Mouse (Mus musculus) MEL (cell line): ENCODE measurements around the gene Cdkal1.

Experiments
- CTCF ChIP-seq, 3 experiments: IDR thresholded peaks in 2 of 3; conservative IDR thresholded peaks in 1 of 3; 2 replicates each; pipeline ENCODE4 v1.5.1; 2011 to 2012; ENCODE audit warnings: low read length in 3 of 3, low read depth in 2 of 3, mild to moderate bottlenecking in 2 of 3, improper control_type of control experiment in 1 of 3, inconsistent platforms in 1 of 3, mixed read lengths in 1 of 3, moderate library complexity in 1 of 3; ENCODE audit not compliant: control insufficient read depth in 1 of 3, insufficient read depth in 1 of 3, poor library complexity in 1 of 3, severe bottlenecking in 1 of 3
- E2F4 ChIP-seq: IDR thresholded peaks from 2 replicates; pipeline ENCODE4 v1.6.1; 2011; ENCODE audit warnings: low read depth, low read length, improper control_type of control experiment, borderline replicate concordance
- HCFC1 ChIP-seq: IDR thresholded peaks from 2 replicates; pipeline ENCODE4 v1.6.1; 2012; ENCODE audit warnings: low read depth, mild to moderate bottlenecking, inconsistent platforms, low read length, improper control_type of control experiment, moderate library complexity
- JUND ChIP-seq: IDR thresholded peaks from 2 replicates; pipeline ENCODE4 v1.6.1; 2011; ENCODE audit warnings: low read depth, mild to moderate bottlenecking, improper control_type of control experiment, low read length
- MAZ ChIP-seq: IDR thresholded peaks from 2 replicates; pipeline ENCODE4 v1.6.1; 2012; ENCODE audit warnings: low read depth, mild to moderate bottlenecking, inconsistent platforms, low read length, improper control_type of control experiment
- POLR2A ChIP-seq, 2 experiments: IDR thresholded peaks; 2 replicates each; pipeline ENCODE4 v1.6.1; 2011 to 2012; ENCODE audit warnings: low read length in 2 of 2, mild to moderate bottlenecking in 2 of 2, control low read depth in 1 of 2, improper control_type of control experiment in 1 of 2, low read depth in 1 of 2, moderate library complexity in 1 of 2; ENCODE audit not compliant: control insufficient read depth in 1 of 2, insufficient read depth in 1 of 2, poor library complexity in 1 of 2
- RCOR1 ChIP-seq: IDR thresholded peaks from 2 replicates; pipeline ENCODE4 v1.6.1; 2012; ENCODE audit warnings: low read depth, mild to moderate bottlenecking, inconsistent platforms, low read length, improper control_type of control experiment
- SMC3 ChIP-seq: IDR thresholded peaks from 2 replicates; pipeline ENCODE4 v1.6.1; 2011; ENCODE audit warnings: low read depth, low read length, improper control_type of control experiment
- TBP ChIP-seq: IDR thresholded peaks from 2 replicates; pipeline ENCODE4 v1.8.0; 2011; ENCODE audit warnings: low read depth, low read length, improper control_type of control experiment
- ZMIZ1 ChIP-seq: IDR thresholded peaks from 2 replicates; pipeline ENCODE4 v1.6.1; 2012; ENCODE audit warnings: low read depth, mild to moderate bottlenecking, inconsistent platforms, low read length, improper control_type of control experiment, moderate library complexity

DNA sequence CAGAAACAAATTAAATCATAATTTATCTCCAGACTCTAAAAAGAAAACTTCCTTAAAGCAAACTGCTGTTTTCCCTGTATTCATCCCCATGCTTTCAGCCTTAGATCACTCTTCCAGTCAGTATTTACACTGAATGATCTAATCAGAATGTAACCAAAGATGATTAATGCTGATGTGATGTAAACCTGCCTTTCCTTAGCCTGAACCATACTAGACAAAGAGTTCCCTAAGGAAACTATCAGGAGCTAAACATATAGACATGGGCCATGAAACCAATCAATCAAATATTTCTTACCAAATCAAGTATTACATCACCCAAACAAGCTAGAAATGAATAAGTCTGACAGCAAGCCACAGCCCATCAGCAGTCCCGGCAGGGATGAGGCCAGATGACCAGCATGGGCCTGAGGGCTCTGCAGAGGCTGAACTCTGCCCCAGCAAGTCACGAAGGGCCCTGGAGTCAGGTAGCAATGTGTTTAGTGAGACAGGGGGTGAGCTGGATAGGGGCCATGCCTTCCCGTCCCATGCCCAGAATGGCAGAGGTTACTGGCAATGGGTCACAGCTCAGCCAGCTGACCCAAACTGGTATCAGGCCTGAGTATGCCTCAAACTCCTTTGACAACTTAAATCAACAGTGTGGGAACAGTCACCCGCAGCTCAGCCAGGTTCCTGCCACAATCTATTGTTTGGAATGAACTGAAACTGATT lies 350.5 kb downstream of the Cdkal1 start:
- TF ChIP-seq CTCF (IDR thresholded peaks at IDR 0.05 in 2 of 3, conservative IDR thresholded peaks at IDR 0.05 in 1 of 3; ENCODE audit: control insufficient read depth in 1 of 3, insufficient read depth in 1 of 3, low read depth in 2 of 3, low read length in 3 of 3, poor library complexity in 1 of 3, severe bottlenecking in 1 of 3) = no peak
- no peak for TF ChIP-seq POLR2A (IDR thresholded peaks at IDR 0.05; ENCODE audit: control insufficient read depth in 1 of 2, insufficient read depth in 1 of 2, low read depth in 1 of 2, low read length in 2 of 2, poor library complexity in 1 of 2)
- no peak for TF ChIP-seq TBP
- no peak for TF ChIP-seq SMC3
- TF ChIP-seq HCFC1 = no peak
- TF ChIP-seq ZMIZ1 = no peak
- TF ChIP-seq JUND = no peak
- TF ChIP-seq E2F4 = no peak
- TF ChIP-seq MAZ = no peak
- TF ChIP-seq RCOR1 = no peak
